Mouse (Mus musculus): ENCODE measurements at regions not wholly inside any gene's neighbourhood (a gene's known extent, or its start where the extent isn't known, plus 50 kb on each side); places are given as distances from the start of the nearest gene placed in this dataset.

- no peak for DNase-seq (ENCODE audit: extremely low spot score in 1 of 2, low spot score in 1 of 2)
These were observed 221.1 kb upstream of the Xrcc4 start for GRCm38 (mm10) chr13:90310482-90310881.

DNA sequence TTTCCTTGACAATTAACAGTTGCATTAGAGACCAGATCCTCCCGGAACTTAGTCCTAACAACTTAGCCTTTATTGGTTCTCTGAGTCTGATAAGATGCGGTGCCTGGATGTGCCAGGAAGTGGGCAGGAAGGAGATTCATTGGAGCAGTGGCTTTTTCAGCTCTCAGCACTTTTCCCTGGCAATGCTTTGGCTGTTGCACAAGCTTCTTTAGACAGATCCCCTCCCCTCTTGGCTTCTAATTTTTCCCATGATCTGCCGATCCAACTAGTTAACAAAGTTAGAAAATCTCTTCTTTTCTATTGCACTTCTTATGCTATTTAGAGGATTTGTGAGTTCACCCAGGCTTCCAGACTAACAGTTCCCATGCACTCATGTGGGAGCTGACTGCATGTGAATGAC, 211.1 kb upstream of the Xrcc4 start:
- no peak for DNase-seq (ENCODE audit: extremely low spot score in 1 of 2, low spot score in 1 of 2)

- DNase-seq (ENCODE audit: extremely low spot score in 1 of 2, low spot score in 1 of 2), result no peak
These were observed 205.2 kb upstream of the Xrcc4 start for GRCm38 (mm10) chr13:90294648-90295007.

GRCm38 (mm10) chr13:90293697-90294647, 204.6 kb upstream of the Xrcc4 start:
- DNase-seq (ENCODE audit: extremely low spot score in 1 of 2, low spot score in 1 of 2), result no peak

- no peak for DNase-seq (ENCODE audit: extremely low spot score in 1 of 2, low spot score in 1 of 2)
These were observed 203.5 kb upstream of the Xrcc4 start for GRCm38 (mm10) chr13:90292905-90293304.

DNA sequence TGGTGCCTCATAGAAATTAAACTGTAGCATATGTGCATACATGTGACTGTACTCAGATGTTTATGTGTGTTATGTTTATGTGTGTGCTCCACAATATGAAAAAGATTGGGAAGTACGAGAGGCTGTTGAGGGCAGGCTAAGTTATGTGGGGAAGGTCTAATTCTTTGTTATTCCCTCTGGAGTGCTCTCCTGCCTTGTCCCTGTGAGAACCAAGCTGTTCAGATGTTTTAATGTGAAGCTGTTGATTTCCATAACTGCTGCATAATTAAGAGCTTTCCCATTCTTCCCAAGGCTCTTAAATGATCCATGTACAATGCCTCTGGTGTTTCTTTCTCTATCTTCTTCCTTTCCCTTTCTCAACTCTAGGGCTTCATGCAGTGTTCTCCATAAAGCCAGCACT, 202.7 kb upstream of the Xrcc4 start:
- no peak for DNase-seq (ENCODE audit: extremely low spot score in 1 of 2, low spot score in 1 of 2)

- no peak for DNase-seq (ENCODE audit: extremely low spot score in 1 of 2, low spot score in 1 of 2)
These were observed 191.6 kb upstream of the Xrcc4 start for GRCm38 (mm10) chr13:90280976-90281375.

DNA sequence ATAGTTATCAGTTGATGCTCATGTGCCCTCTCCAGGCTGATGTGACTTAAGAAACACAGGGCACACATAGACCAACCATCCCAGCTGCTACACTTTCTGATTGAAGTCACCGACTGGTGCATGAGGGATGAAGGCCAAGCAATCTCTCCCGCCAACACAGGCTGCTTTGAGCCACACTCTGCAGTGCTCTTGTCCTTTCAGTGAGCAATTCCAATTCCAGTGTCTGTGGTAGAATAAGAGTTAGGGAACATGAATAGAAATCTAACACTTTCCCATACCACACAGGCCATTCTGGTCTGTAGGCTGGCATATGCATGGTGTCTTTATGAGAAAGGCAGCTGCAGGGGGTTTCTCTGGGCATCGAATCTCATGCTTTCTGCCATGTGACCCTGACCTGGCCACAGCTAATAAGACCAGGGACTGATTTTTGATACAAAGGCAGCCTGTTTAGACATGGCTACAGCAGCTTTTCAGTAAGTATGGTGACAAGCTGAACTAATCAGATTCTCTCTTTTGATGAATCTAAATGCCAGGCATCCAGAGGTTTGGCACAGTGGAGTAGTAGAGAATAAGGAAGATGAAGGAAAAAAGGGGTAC, 190.5 kb upstream of the Xrcc4 start:
- peak in 1 of 2 experiments; percentile 5 for DNase-seq (ENCODE audit: extremely low spot score in 1 of 2, low spot score in 1 of 2)

DNA sequence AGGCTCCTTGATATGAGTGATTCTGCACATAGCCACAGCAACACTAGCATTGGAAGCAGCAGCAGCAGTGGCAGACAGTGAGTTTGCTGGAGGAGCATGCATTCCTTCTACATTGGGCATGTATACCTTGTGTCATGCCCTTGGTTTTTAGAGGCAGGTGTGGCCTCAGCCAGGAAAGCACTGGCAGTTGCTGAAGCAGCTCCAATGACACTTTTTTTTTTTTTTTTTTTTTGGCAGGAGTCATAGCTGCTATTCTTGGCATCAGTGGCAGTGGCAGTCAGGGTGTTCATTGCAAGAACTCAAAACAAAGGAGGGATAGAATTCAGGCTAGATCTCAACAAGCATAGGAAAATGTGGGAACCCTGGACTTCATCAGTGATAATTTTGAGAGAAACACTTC, 189.9 kb upstream of the Xrcc4 start:
- no peak for DNase-seq (ENCODE audit: extremely low spot score in 1 of 2, low spot score in 1 of 2)

GRCm38 (mm10) chr13:90259071-90259742, 169.8 kb upstream of the Xrcc4 start:
- DNase-seq (ENCODE audit: extremely low spot score in 1 of 2, low spot score in 1 of 2), result no peak

GRCm38 (mm10) chr13:90252981-90253380, 163.6 kb upstream of the Xrcc4 start:
- no peak for DNase-seq (ENCODE audit: extremely low spot score in 1 of 2, low spot score in 1 of 2)

GRCm38 (mm10) chr13:90245997-90246765, 156.8 kb upstream of the Xrcc4 start:
- no peak for DNase-seq (ENCODE audit: extremely low spot score in 1 of 2, low spot score in 1 of 2)

- no peak for DNase-seq (ENCODE audit: extremely low spot score in 1 of 2, low spot score in 1 of 2)
These were observed 148.9 kb upstream of the Xrcc4 start for GRCm38 (mm10) chr13:90238331-90238730.

GRCm38 (mm10) chr13:90233986-90234385, 144.6 kb upstream of the Xrcc4 start:
- DNase-seq (ENCODE audit: extremely low spot score in 1 of 2, low spot score in 1 of 2), result no peak

DNA sequence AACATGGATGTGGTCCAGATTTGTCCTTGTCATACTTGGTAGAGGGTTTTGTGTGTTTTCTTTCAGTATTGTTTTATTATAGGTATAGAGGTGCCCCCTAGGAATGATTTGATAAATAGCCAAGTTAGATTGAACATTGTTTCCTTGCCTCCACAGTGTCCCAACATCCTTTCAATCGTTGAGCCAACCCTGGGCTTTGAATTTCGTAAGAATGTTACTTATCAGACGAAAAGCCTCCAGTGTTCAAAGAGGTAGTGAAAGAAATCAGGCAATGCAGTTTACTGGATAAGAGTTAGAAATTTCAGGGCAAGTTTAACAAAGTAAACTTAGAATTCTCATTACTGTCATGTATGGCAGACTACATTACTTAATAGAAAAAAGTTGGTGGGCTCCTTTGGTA, 144.2 kb upstream of the Xrcc4 start:
- no peak for DNase-seq (ENCODE audit: extremely low spot score in 1 of 2, low spot score in 1 of 2)

GRCm38 (mm10) chr13:90229106-90229505, 139.7 kb upstream of the Xrcc4 start:
- no peak for DNase-seq (ENCODE audit: extremely low spot score in 1 of 2, low spot score in 1 of 2)

- DNase-seq (ENCODE audit: extremely low spot score in 1 of 2, low spot score in 1 of 2), result no peak
These were observed 136.8 kb upstream of the Xrcc4 start for GRCm38 (mm10) chr13:90226212-90226611.

GRCm38 (mm10) chr13:90212390-90212789, 123.0 kb upstream of the Xrcc4 start:
- DNase-seq (ENCODE audit: extremely low spot score in 1 of 2, low spot score in 1 of 2), result no peak

GRCm38 (mm10) chr13:90207875-90208274, 118.5 kb upstream of the Xrcc4 start:
- no peak for DNase-seq (ENCODE audit: extremely low spot score in 1 of 2, low spot score in 1 of 2)
